Mouse (Mus musculus) limb, embryonic 10.5 days (tissue): ENCODE results near the gene Cgref1. TPM values are rescaled to one million over a fixed set of nuclear protein-coding genes. Genes with fewer than 3 reads are reported as not detected.
A peak's percentile ranks its signal among the peaks of the same experiment; 100 is the strongest.

Experiments used
- DNase-seq: peaks from one replicate; pipeline ENCODE4 v3.0.0-alpha.2; 2017; ENCODE audit warnings: low spot score
- H3K27ac ChIP-seq: fragments of 300-500 bp; sonication (generic); 2 replicates; pipeline ENCODE4 v1.5.1; 2016; ENCODE audit warnings: mild to moderate bottlenecking
- H3K27me3 ChIP-seq: fragments of 300-500 bp; sonication (generic); 2 replicates; pipeline ENCODE4 v1.6.1; 2016; ENCODE audit warnings: low read depth, mild to moderate bottlenecking; ENCODE audit not compliant: poor library complexity, severe bottlenecking
- H3K36me3 ChIP-seq: fragments of 300-500 bp; sonication (generic); 2 replicates; pipeline ENCODE4 v1.6.1; 2016; ENCODE audit warnings: mild to moderate bottlenecking, moderate library complexity
- H3K4me1 ChIP-seq: fragments of 300-500 bp; sonication (generic); 2 replicates; pipeline ENCODE4 v1.6.1; 2016
- H3K4me3 ChIP-seq: fragments of 300-500 bp; sonication (generic); 2 replicates; pipeline ENCODE4 v1.5.1; 2016; ENCODE audit warnings: mild to moderate bottlenecking, moderate library complexity
- H3K9me3 ChIP-seq: fragments of 300-500 bp; sonication (generic); replicated peaks from 2 replicates; pipeline ENCODE4 v1.6.1; 2016; ENCODE audit warnings: mild to moderate bottlenecking
- WGBS: fragments of 180-500 bp; shearing (Covaris S2); methylation state at CpG from one replicate; pipeline ENCODE4 v1.1.7; 2016; 5-methylcytosine and 5-hydroxymethylcytosine counted together
- polyA plus RNA-seq: library from polyadenylated mRNA; unstranded; fragments of >200 nt; fragmentation: Nextera tagmentation; extraction: Ambion mirVana; gene quantifications from 2 replicates; pipeline ENCODE4 v1.2.1, GENCODE M21; 2016

Cgref1 gene
- polyA plus RNA-seq, 1 experiment from 2014 or later: 2.5 TPM

GRCm38 (mm10) chr5:30959966-30960501, 14.6 kb upstream of the Cgref1 start, which contains the start of gene Preb:
Preb (minus strand) TSS chr5:30960361.
- under 1% methylated on average over 56 of the region's 56 CpGs for WGBS
- DNase-seq: peak; percentile 100
- Histone ChIP-seq H3K36me3 (peaks cover 33% of the 10 kb centered on the region), H3K4me1 (peaks cover 20% of the 10 kb centered on the region), H3K27ac (peak within 1 kb of the TSS; percentile 89), H3K27me3 (no peaks in the 10 kb centered on the region), H3K9me3 (no peaks in the 10 kb centered on the region), H3K4me3 (peak within 1 kb of the TSS; percentile 92)

- no peak for DNase-seq
- Histone ChIP-seq H3K36me3 (peaks cover 40% of the 10 kb centered on the region), H3K27ac (peak overlapping the region; percentile 89), H3K4me3 (peak overlapping the region; percentile 92), H3K4me1 (peaks cover 20% of the 10 kb centered on the region), H3K9me3 (no peaks in the 10 kb centered on the region), H3K27me3 (no peaks in the 10 kb centered on the region)
- WGBS: 43% methylated on average over 19 of the region's 19 CpGs
These were observed 13.9 kb upstream of the Cgref1 start for GRCm38 (mm10) chr5:30959198-30959854.

- DNase-seq: no peak
- peaks cover 20% of the 10 kb centered on the region for H3K4me1 ChIP-seq
- H3K4me3 ChIP-seq: no peak overlapping the region
- 92% methylated on average over 6 of the region's 6 CpGs for WGBS
- H3K27ac ChIP-seq: no peak overlapping the region
- no peaks in the 10 kb centered on the region for H3K27me3 ChIP-seq
- H3K9me3 ChIP-seq: no peaks in the 10 kb centered on the region
- H3K36me3 ChIP-seq: peaks cover 54% of the 10 kb centered on the region
These were observed 12.5 kb upstream of the Cgref1 start for GRCm38 (mm10) chr5:30957891-30958290.

- no peak for DNase-seq
- peaks cover 23% of the 10 kb centered on the region for H3K4me1 ChIP-seq
- H3K9me3 ChIP-seq: no peaks in the 10 kb centered on the region
- no peak overlapping the region for H3K4me3 ChIP-seq
- WGBS: 95% methylated on average over 6 of the region's 6 CpGs
- peaks cover 71% of the 10 kb centered on the region for H3K36me3 ChIP-seq
- H3K27ac ChIP-seq: no peak overlapping the region
- no peaks in the 10 kb centered on the region for H3K27me3 ChIP-seq
These were observed 10.4 kb upstream of the Cgref1 start for GRCm38 (mm10) chr5:30955751-30956150.

GRCm38 (mm10) chr5:30954556-30954955, 9.2 kb upstream of the Cgref1 start:
- DNase-seq: no peak
- H3K9me3 ChIP-seq: no peaks in the 10 kb centered on the region
- WGBS: 94% methylated on average over 9 of the region's 9 CpGs
- peaks cover 34% of the 10 kb centered on the region for H3K4me1 ChIP-seq
- H3K4me3 ChIP-seq: no peak overlapping the region
- H3K36me3 ChIP-seq: peaks cover 71% of the 10 kb centered on the region
- H3K27me3 ChIP-seq: no peaks in the 10 kb centered on the region
- H3K27ac ChIP-seq: no peak overlapping the region

- peaks cover 69% of the 10 kb centered on the region for H3K36me3 ChIP-seq
- H3K27me3 ChIP-seq: no peaks in the 10 kb centered on the region
- WGBS: 98% methylated on average over 6 of the region's 6 CpGs
These were observed 8.7 kb upstream of the Cgref1 start for GRCm38 (mm10) chr5:30954065-30954464.

GRCm38 (mm10) chr5:30952551-30952950, 7.2 kb upstream of the Cgref1 start:
- Histone ChIP-seq H3K27me3 (0 out of 2 replicates have a peak, but pooled peaks cover 4% of the 10 kb centered on the region), H3K27ac (no peak overlapping the region), H3K4me1 (peaks cover 24% of the 10 kb centered on the region), H3K36me3 (peaks cover 54% of the 10 kb centered on the region), H3K4me3 (no peak overlapping the region), H3K9me3 (no peaks in the 10 kb centered on the region)
- DNase-seq: no peak
- WGBS: 86% methylated on average over 5 of the region's 5 CpGs

More at GRCm38 (mm10) chr5:30954065-30954464, 8.7 kb upstream of the Cgref1 start:
- Histone ChIP-seq H3K9me3 (no peaks in the 10 kb centered on the region), H3K27ac (no peak overlapping the region), H3K4me3 (no peak overlapping the region), H3K4me1 (peaks cover 35% of the 10 kb centered on the region)
- DNase-seq: no peak

- 0 out of 2 replicates have a peak, but pooled peaks cover 10% of the 10 kb centered on the region for H3K27me3 ChIP-seq
- 92% methylated on average over 6 of the region's 6 CpGs for WGBS
These were observed 6.3 kb upstream of the Cgref1 start for GRCm38 (mm10) chr5:30951706-30952105.

GRCm38 (mm10) chr5:30950922-30951321, 5.5 kb upstream of the Cgref1 start:
- no peak overlapping the region for H3K27ac ChIP-seq
- H3K36me3 ChIP-seq: peaks cover 48% of the 10 kb centered on the region
- DNase-seq: no peak
- H3K9me3 ChIP-seq: no peaks in the 10 kb centered on the region
- H3K27me3 ChIP-seq: peaks cover 14% of the 10 kb centered on the region
- peaks cover 24% of the 10 kb centered on the region for H3K4me1 ChIP-seq
- H3K4me3 ChIP-seq: no peak overlapping the region
- 89% methylated on average over 2 of the region's 2 CpGs for WGBS

More at GRCm38 (mm10) chr5:30951706-30952105, 6.3 kb upstream of the Cgref1 start:
- Histone ChIP-seq H3K4me3 (no peak overlapping the region), H3K9me3 (no peaks in the 10 kb centered on the region), H3K36me3 (peaks cover 50% of the 10 kb centered on the region), H3K27ac (no peak overlapping the region), H3K4me1 (peaks cover 24% of the 10 kb centered on the region)
- no peak for DNase-seq

GRCm38 (mm10) chr5:30950451-30950850, 5.1 kb upstream of the Cgref1 start:
- H3K27ac ChIP-seq: no peak overlapping the region
- H3K9me3 ChIP-seq: no peaks in the 10 kb centered on the region
- peaks cover 18% of the 10 kb centered on the region for H3K27me3 ChIP-seq
- 80% methylated on average over 4 of the region's 4 CpGs for WGBS
- no peak for DNase-seq
- H3K4me3 ChIP-seq: peak overlapping the region; percentile 66
- peaks cover 25% of the 10 kb centered on the region for H3K4me1 ChIP-seq
- H3K36me3 ChIP-seq: peaks cover 43% of the 10 kb centered on the region

- peaks cover 32% of the 10 kb centered on the region for H3K4me1 ChIP-seq
- under 1% methylated on average over 31 of the region's 31 CpGs for WGBS
- peak; percentile 95 for DNase-seq
- H3K4me3 ChIP-seq: peak overlapping the region; percentile 66
- H3K9me3 ChIP-seq: no peaks in the 10 kb centered on the region
- peak overlapping the region; percentile 85 for H3K27ac ChIP-seq
- peaks cover 36% of the 10 kb centered on the region for H3K36me3 ChIP-seq
- H3K27me3 ChIP-seq: peaks cover 25% of the 10 kb centered on the region
These were observed 4.4 kb upstream of the Cgref1 start for GRCm38 (mm10) chr5:30949654-30950326.

- H3K9me3 ChIP-seq: no peaks in the 10 kb centered on the region
These were observed 3.2 kb upstream of the Cgref1 start for GRCm38 (mm10) chr5:30948620-30949019.

GRCm38 (mm10) chr5:30944344-30944743, 1.0 kb downstream of the Cgref1 start:
- Histone ChIP-seq H3K4me1 (peaks cover 20% of the 10 kb centered on the region), H3K27ac (no peak overlapping the region), H3K36me3 (no peaks in the 10 kb centered on the region), H3K4me3 (no peak overlapping the region), H3K9me3 (no peaks in the 10 kb centered on the region), H3K27me3 (peaks cover 33% of the 10 kb centered on the region)
- WGBS: 87% methylated on average over 6 of the region's 6 CpGs
- no peak for DNase-seq

More at GRCm38 (mm10) chr5:30948620-30949019, 3.2 kb upstream of the Cgref1 start:
- WGBS: 80% methylated on average over 5 of the region's 5 CpGs
- H3K27ac ChIP-seq: no peak overlapping the region
- peaks cover 32% of the 10 kb centered on the region for H3K4me1 ChIP-seq
- no peak overlapping the region for H3K4me3 ChIP-seq
- DNase-seq: no peak
- peaks cover 25% of the 10 kb centered on the region for H3K36me3 ChIP-seq
- H3K27me3 ChIP-seq: peaks cover 33% of the 10 kb centered on the region
